Mouse (Mus musculus) cortical plate, adult 2 months (tissue): Measurements from ENCODE around the gene Cldn3. TPM values are rescaled to one million over a fixed set of nuclear protein-coding genes. Genes with fewer than 3 reads are reported as not detected.

Experiments
- H3K27ac ChIP-seq: fragments of 200-500 bp; 2 replicates; pipeline ENCODE4 v1.5.1; 2012; ENCODE audit warnings: low read length, control low read depth, inconsistent platforms; ENCODE audit not compliant: insufficient read depth
- H3K4me1 ChIP-seq: fragments of 200-500 bp; 2 replicates; pipeline ENCODE4 v1.6.1; 2011; ENCODE audit warnings: low read length; ENCODE audit not compliant: control insufficient read depth, insufficient read depth
- H3K4me3 ChIP-seq: fragments of 200-500 bp; 2 replicates; pipeline ENCODE4 v1.5.1; 2011; ENCODE audit warnings: mild to moderate bottlenecking, low read length, control low read depth; ENCODE audit not compliant: insufficient read depth
- CTCF ChIP-seq: fragments of 200-500 bp; IDR thresholded peaks from 2 replicates; pipeline ENCODE4 v1.5.1; 2011; ENCODE audit warnings: mild to moderate bottlenecking, control low read depth, low read length; ENCODE audit not compliant: insufficient read depth; ENCODE audit errors: extremely low read depth
- POLR2A ChIP-seq: fragments of 200-500 bp; IDR thresholded peaks from 2 replicates; pipeline ENCODE4 v1.6.1; 2011; ENCODE audit warnings: mild to moderate bottlenecking, low read length, control low read depth; ENCODE audit not compliant: insufficient read depth; ENCODE audit errors: extremely low read depth
- polyA plus RNA-seq: library from polyadenylated mRNA; depleted of rRNA; stranded (reverse); fragments of >200 nt; gene quantifications from 2 replicates; pipeline ENCODE4 v1.2.3, GENCODE M21; 2012

The Cldn3 gene
- polyA plus RNA-seq, 1 experiment = 0.21 TPM

- H3K27ac ChIP-seq = no peak overlapping the region
- H3K4me1 ChIP-seq = no peaks in the 10 kb centered on the region
- H3K4me3 ChIP-seq = no peak overlapping the region
- TF ChIP-seq POLR2A (no peak), CTCF (no peak)
Measured at GRCm38 (mm10) chr5:134977837-134978236, 8.2 kb upstream of the Cldn3 start.

DNA sequence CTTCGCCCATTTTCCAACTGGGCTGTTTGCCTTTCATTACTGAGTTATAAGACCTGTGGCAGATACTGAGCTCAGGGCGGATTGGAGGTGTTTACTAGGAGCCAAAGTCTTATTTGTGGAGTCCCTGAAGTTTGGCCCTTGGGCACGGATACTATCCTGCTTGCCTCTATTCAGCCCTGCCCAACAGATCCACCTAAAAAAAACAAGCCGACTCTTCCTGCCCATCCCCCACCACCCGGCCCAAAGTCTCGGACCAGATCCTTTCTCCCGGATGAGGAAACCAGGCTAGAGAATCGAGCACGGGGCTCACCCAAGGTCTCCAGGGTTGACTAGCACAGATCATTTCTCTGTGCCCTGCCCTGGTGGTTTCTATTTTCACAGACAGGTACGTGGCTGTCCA, 4.9 kb upstream of the Cldn3 start:
- H3K4me1 ChIP-seq = no peaks in the 10 kb centered on the region

DNA sequence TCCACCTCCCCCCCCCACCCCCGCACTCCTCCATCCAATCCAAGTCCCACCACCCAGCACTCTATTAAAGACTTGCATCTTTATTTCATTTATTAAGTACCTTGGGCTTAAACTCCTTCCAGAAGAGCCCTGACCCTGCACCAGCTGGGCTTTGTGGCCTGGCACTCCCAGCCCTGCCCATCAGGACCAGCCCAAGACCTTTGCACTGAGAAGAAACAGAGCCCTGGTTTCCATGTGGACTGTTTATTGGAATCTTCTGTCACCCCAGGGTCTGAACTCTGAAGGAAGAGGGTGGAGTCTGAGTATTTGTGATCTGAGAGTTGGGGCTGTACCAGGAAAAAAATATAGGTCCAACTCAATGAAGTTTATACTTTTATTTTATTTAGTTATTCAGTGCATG, 2.9 kb upstream of the Cldn3 start:
- no peak overlapping the region for H3K27ac ChIP-seq
- TF ChIP-seq CTCF (no peak), POLR2A (no peak)
- H3K4me1 ChIP-seq = no peaks in the 10 kb centered on the region
- H3K4me3 ChIP-seq = no peak overlapping the region

More for the DNA sequence above, 4.9 kb upstream of the Cldn3 start:
- H3K27ac ChIP-seq = no peak overlapping the region
- no peak overlapping the region for H3K4me3 ChIP-seq
- TF ChIP-seq POLR2A (no peak), CTCF (no peak)

- Histone ChIP-seq H3K4me3 (no peak overlapping the region), H3K4me1 (no peaks in the 10 kb centered on the region), H3K27ac (no peak overlapping the region)
- TF ChIP-seq POLR2A = no peak
- TF ChIP-seq CTCF = no peak
Measured at GRCm38 (mm10) chr5:134983771-134984170, 2.2 kb upstream of the Cldn3 start.

GRCm38 (mm10) chr5:134986298-134987268, 569 bp downstream of the Cldn3 start:
- Histone ChIP-seq H3K4me3 (peak overlapping the region; percentile 11; the same call in 1 of the 2 replicates), H3K4me1 (no peaks in the 10 kb centered on the region), H3K27ac (no peak overlapping the region)
- no peak for TF ChIP-seq POLR2A
- TF ChIP-seq CTCF = no peak

GRCm38 (mm10) chr5:134989166-134989565, 3.2 kb downstream of the Cldn3 start:
- no peak for TF ChIP-seq POLR2A
- TF ChIP-seq CTCF = no peak
- no peaks in the 10 kb centered on the region for H3K4me1 ChIP-seq
- H3K4me3 ChIP-seq = no peak overlapping the region
- H3K27ac ChIP-seq = no peak overlapping the region

DNA sequence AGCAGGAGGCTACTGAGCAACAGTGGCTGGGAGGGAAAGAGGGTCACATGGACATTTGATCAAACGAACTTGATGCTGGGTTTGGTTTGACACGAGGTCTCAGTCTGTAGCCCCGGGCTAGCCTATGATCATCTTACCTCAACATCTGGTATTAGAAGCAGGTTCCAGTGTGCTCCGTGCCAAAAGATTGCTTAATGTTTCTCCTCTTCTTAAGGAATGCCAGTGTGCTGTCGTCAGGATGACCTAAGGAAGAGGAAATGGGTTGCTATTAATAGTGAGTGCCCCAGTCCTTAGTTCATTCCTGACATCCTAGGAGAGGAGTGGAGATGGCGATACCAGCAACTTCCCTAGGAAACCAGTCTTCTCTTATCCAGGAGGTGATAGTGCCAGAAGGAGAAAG, 3.7 kb downstream of the Cldn3 start:
- Histone ChIP-seq H3K4me1 (no peaks in the 10 kb centered on the region), H3K4me3 (no peak overlapping the region), H3K27ac (no peak overlapping the region)
- no peak for TF ChIP-seq POLR2A
- no peak for TF ChIP-seq CTCF

- TF ChIP-seq POLR2A (no peak), CTCF (no peak)
- Histone ChIP-seq H3K27ac (no peak overlapping the region), H3K4me1 (no peaks in the 10 kb centered on the region), H3K4me3 (no peak overlapping the region)
Measured at GRCm38 (mm10) chr5:134992566-134992965, 6.6 kb downstream of the Cldn3 start.

GRCm38 (mm10) chr5:134998359-134998758, 12.3 kb downstream of the Cldn3 start:
- H3K4me1 ChIP-seq = no peaks in the 10 kb centered on the region
- H3K27ac ChIP-seq = no peak overlapping the region
- TF ChIP-seq POLR2A (no peak), CTCF (no peak)
- H3K4me3 ChIP-seq = no peak overlapping the region

DNA sequence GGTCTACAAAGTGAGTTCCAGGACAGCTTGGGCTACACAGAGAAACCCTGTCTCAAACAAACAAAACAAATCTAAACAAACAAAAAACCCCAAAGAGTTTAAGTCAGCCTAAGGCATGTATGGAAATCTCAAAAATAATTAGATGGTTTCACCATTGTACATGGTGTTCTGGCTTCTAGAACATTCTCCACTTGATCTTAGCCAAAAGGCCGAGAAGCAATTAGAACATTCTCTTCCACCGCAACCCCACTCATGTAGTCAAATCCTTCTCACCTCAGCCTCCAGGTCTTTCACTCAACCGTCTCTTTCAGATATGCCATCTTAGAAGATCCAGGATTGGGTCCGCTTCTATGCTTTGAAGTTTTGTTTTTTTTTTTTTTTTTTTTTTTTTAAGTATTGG, 13.8 kb downstream of the Cldn3 start:
- no peaks in the 10 kb centered on the region for H3K4me1 ChIP-seq
- no peak for TF ChIP-seq POLR2A
- no peak for TF ChIP-seq CTCF
- no peak overlapping the region for H3K4me3 ChIP-seq
- H3K27ac ChIP-seq = no peak overlapping the region

DNA sequence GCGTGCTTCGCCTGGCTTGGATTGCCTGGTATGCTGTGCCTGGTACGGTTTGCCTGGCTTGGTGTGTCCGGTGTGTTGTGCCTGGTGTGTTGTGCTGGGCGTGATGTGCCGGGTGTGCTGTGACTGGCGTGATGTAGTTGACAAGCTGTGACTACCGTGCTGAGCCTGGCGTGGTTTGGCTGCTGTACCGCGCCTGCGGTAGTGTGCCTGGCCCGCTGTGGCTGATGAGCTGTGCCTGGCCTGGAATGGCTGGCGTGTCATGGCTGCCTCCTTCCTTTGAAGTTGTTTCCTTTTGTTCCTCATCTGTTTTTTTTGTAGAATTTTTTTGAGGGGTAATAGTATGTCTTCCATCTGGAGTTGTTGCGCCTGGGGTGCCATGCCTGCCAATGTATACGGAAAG, 14.7 kb downstream of the Cldn3 start:
- TF ChIP-seq CTCF (no peak), POLR2A (no peak)
- Histone ChIP-seq H3K27ac (no peak overlapping the region), H3K4me1 (no peaks in the 10 kb centered on the region), H3K4me3 (no peak overlapping the region)
